Mouse (Mus musculus) megakaryocyte progenitor cell, adult 5-6 weeks (primary cell): Measurements from ENCODE around the gene Ost4. TPM values are rescaled to one million over a fixed set of nuclear protein-coding genes. Genes with fewer than 3 reads are reported as not detected.
"Not testable (repeated sequence)": the region's sequence is repeated elsewhere in the genome, so short reads cannot be mapped to it uniquely, and the experiment has no call there.

Experiments
- ATAC-seq: replicated peaks from 2 replicates; pipeline ENCODE4 v1.8.0; 2016; ENCODE audit warnings: mild to moderate bottlenecking, moderate TSS enrichment, inconsistent platforms; ENCODE audit not compliant: poor library complexity
- total RNA-seq, 2 experiments: library from RNA; stranded (forward) in 1 of 2; stranded (reverse) in 1 of 2; fragments of 157-497, 149-512 nt in 1 of 2; fragments of 200-1000 nt in 1 of 2; gene quantifications; 2 replicates each; pipeline versions ENCODE4 v1.2.3 to v1.2.4; 2015 to 2017

Gene Ost4
- total RNA-seq, 2 experiments from 2014 or later, result 297 to 439 TPM

DNA sequence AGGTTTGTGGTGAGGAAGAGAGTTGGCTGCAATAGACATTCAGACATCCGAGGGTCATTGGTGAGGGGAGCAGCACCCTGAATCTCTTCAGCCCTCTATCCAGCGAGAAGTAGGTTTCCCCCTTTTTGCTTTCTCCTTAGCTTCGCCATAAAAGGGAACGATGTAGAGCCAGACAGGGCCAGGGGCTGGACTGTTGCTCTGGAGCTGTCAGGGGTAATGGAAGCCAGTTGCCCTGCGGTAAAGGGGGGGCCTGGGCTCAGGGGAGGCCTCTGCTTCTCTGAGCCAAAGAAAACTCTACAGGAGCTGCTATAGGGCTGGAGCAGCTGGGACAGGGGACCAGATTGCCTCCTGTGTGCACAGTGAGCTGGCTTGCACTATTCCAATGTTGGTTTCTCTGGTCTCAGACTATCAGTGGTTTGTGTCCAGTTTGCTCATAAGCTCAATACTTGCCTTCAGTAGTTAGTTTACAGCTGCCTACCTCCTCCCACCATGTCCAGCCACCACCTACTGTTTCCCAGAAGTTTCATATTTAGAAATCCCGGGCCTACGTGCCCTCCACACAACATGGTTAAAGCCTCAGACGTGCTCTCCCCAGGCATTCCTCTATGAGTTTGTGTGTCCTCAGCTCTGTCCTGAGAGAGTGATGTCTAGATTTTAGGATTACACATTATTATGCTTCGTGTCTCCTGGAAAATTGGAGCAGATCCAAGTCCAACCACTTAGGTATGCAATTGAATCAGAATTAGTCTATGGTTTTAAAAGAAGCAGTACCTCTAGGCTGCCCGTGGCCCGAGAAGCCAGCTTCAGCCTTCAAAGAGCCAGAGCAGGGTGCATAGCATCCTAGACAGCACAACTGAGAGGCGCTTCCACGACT is 1.1 kb upstream of the Ost4 start:
- ATAC-seq, result no peak

GRCm38 (mm10) chr5:30901860-30902259 is 5.7 kb downstream of the Ost4 start:
- ATAC-seq, result no peak

GRCm38 (mm10) chr5:30890375-30890774 is 17.2 kb downstream of the Ost4 start:
- ATAC-seq, result no peak

- ATAC-seq, result no peak
Observed at GRCm38 (mm10) chr5:30889088-30889754, 18.4 kb downstream of the Ost4 start.

GRCm38 (mm10) chr5:30888337-30889087 is 19.1 kb downstream of the Ost4 start, which contains the start of gene Agbl5:
TSS of gene Agbl5 (plus strand) at chr5:30888694.
- peak; percentile 62 for ATAC-seq

GRCm38 (mm10) chr5:30887858-30888336 is 19.7 kb downstream of the Ost4 start:
- ATAC-seq, result peak; percentile 69

DNA sequence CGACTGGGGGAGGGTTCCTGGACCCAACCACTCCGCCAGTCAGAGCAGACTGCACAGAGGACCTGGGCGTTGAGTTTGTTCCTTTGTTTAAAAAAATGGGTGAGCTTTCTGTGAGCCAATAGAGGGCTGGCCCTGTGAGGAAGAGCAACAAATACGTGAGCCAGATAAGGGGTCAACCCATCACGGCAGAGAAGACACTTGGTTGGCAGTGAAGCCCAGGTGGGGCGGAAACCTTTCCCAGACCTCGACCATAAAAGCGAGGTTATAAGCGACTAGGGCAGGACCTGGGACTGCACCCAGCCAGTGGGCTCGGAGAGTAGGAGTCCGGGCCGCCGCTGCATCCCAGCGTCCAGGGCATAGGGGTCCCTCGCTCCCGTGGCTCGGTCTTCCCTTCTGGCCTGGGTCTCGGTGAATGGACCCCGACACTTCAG is 20.2 kb downstream of the Ost4 start:
- ATAC-seq, result peak; percentile 62

GRCm38 (mm10) chr5:30886731-30887130 is 20.9 kb downstream of the Ost4 start:
- ATAC-seq, result no peak

DNA sequence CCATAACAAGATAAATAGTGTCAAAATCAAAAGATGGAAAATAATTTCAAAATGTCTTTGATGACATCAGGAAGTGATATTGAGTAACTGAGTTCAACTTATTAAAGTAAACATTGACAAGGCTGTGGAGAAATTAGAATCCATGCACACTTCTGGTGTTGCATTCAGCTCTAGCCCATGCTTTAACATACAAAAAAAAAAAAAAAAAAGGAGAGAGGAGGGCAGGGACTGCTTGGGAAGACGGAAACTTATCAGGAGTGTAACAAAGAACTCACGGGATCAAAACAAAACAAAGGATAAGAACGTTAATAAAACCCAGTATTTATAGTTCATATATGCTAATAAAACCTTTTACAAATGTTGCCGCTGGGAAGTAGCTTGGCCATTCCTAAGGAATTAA is 21.4 kb downstream of the Ost4 start:
- no peak for ATAC-seq

DNA sequence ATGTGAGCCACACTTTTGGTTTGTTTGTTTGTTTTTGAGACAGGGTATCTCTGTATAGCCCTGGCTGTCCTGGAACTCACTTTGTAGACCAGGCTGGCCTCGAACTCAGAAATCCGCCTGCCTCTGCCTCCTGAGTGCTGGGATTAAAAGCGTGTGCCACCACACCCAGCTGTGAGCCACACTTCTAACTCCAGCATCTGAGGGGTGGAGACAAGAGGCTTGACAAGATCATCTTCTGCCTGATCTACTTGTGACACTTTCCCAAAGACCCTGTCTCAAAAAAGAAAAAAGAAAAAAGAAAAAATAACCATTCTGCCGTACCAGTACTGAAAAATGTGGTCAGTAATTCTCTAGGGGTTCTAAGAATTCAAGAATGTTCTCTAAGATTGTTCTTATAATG is 25.7 kb downstream of the Ost4 start:
- ATAC-seq, result not testable (repeated sequence)

- ATAC-seq, result no peak
Observed at GRCm38 (mm10) chr5:30879347-30879943, 28.1 kb downstream of the Ost4 start.

- no peak for ATAC-seq
Observed at GRCm38 (mm10) chr5:30878616-30879015, 29.0 kb downstream of the Ost4 start.

- ATAC-seq, result no peak
Observed at GRCm38 (mm10) chr5:30874365-30874764, 33.2 kb downstream of the Ost4 start.

GRCm38 (mm10) chr5:30872574-30872973 is 35.0 kb downstream of the Ost4 start:
- no peak for ATAC-seq

- no peak for ATAC-seq
Observed at GRCm38 (mm10) chr5:30870131-30870406, 37.5 kb downstream of the Ost4 start.

DNA sequence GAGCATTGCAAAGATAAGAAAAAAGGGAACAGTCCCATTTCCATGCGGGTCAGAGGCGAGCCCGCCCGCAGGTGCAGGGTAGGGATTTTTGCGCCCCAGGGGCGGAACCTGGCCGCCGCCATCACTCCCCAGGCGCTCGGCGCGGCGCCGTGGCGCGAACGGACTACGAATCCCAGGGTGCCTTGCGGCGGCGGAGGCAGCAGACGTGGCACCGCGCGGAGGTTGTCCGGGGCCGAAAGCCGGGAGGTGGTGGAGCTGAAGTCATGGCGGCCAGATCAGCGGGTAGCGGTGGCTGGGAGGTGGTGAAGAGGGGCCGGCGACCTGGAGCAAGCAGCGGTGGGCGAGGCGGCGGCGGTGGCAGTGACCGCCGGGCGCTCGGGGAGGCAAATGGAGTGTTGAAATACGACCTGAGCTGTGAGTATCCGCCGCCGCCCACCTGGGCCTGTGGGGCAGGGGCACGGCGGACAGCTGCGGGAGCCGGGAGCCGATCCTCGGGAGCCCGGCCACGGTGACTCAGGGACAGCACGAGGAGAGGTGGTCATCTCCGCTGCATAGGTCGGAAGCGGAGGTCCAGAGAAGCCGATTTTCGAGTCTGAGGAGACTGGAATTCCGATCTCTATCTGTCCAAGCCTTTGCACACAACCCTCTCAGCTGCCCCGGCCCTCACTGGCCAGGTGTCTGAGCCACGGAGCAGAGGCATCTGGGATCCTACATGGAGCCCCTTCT is 38.0 kb downstream of the Ost4 start:
- ATAC-seq, result peak; percentile 96

DNA sequence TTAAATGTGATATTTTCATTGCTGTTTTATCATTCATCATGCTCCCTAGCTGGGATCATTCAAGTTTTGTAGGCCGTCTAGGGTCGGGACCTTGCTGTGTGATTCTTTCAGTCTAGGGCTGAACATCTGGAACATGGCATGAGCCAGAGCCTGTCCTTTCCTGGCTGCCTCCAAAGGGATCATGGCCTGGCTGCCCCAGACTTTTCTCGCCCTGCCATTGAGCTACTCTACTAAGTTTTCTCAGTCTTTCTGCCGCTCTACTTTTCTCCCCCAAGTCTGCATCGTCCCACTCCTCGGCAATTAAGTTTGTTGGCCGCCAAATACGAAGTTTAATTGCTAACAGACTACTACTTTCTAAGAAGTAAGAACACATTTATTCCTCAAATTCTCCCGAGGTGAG is 38.6 kb downstream of the Ost4 start:
- no peak for ATAC-seq

GRCm38 (mm10) chr5:30867712-30868111 is 39.9 kb downstream of the Ost4 start, which contains the start of gene Tmem214:
TSS of gene Tmem214 (plus strand) at chr5:30868012.
- no peak for ATAC-seq

DNA sequence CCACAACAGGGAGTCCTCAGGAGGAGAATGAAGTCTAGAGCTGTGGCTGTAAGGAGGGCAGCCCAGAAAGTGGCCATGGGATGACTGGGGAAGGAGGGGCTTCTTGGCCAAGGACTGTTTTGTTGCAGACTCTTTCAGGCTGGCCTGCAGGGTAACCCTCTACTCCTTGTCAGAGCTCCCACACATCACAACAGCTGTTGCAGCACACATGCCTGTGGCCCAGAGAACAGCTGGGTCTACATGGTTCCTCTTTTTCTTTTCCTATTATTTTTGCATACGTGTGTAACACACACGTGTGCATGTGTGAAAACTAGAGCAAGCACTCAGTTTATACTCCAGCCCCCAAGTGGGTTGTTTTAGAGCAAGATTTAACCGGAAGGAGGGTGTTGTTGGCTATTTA is 40.7 kb downstream of the Ost4 start:
- ATAC-seq, result peak; percentile 32

- no peak for ATAC-seq
Observed at GRCm38 (mm10) chr5:30864322-30864721, 43.3 kb downstream of the Ost4 start.
